Mouse (Mus musculus) liver, adult 2 months (tissue): ENCODE data around the gene Ednra.

Source experiments
- CTCF ChIP-seq: fragments of 200-500 bp; IDR thresholded peaks from 2 replicates; pipeline ENCODE4 v1.5.1; 2011; ENCODE audit warnings: low read depth, low read length, control low read depth
- POLR2A ChIP-seq: fragments of 200-500 bp; IDR thresholded peaks from 2 replicates; pipeline ENCODE4 v1.6.1; 2011; ENCODE audit warnings: low read length, control low read depth; ENCODE audit not compliant: insufficient read depth; ENCODE audit errors: extremely low read depth

GRCm38 (mm10) chr8:77694588-77694987, 29.7 kb downstream of the Ednra start:
- TF ChIP-seq POLR2A, result no peak
- no peak for TF ChIP-seq CTCF
